Mouse (Mus musculus) cortical plate, adult 2 months (tissue): ENCODE results near the gene N4bp1.

Experiments
- CTCF ChIP-seq: fragments of 200-500 bp; IDR thresholded peaks from 2 replicates; pipeline ENCODE4 v1.5.1; 2011; ENCODE audit warnings: mild to moderate bottlenecking, control low read depth, low read length; ENCODE audit not compliant: insufficient read depth; ENCODE audit errors: extremely low read depth
- POLR2A ChIP-seq: fragments of 200-500 bp; IDR thresholded peaks from 2 replicates; pipeline ENCODE4 v1.6.1; 2011; ENCODE audit warnings: mild to moderate bottlenecking, low read length, control low read depth; ENCODE audit not compliant: insufficient read depth; ENCODE audit errors: extremely low read depth

DNA sequence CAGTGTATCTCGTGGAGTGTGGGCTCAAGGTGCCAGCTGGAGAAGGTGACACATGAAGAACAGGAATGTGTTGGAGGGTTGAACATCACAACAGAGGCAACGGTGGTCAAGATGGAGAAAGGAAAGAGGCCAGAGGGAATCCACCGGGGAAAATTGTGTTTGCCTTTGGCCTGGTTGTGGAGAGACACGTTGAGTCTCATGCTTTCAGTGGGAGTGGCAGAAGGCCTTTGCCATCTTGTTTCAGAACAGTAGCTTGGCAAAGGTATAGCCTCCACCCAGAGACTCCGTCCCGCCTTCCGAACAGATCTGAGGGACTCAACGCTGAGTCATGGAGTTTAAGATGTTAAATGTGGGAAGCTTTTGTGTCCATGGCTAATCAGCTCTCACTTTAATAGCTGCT lies 119.4 kb downstream of the N4bp1 start:
- no peak for TF ChIP-seq CTCF
- no peak for TF ChIP-seq POLR2A
